Mouse (Mus musculus) fibroblast of lung, adult 2 months (primary cell): ENCODE measurements around the gene Olfr530.

Experiments used
- DNase-seq: peaks from one replicate; pipeline ENCODE4 v3.0.0-alpha.2; 2011; ENCODE audit warnings: low read depth

Olfr530 gene

DNA sequence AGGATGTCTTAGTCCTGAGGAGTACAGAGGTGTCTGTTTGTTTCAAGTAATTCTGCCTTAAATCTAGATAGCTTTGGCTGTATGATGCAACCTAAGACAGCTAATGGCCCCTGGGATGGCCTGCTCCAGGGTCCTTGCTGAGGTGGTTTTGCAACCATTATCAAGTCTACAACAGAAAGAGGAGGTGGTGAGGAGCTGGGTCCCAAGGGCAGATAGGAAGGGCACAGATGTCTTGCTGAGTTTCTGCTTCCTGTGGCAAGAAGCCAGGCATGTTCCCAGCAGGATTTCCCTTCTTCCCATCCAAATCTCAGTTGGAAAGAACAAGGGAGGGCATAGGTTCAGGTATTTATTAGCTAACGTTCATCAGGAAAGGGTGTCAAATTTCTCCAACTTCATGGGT is at the start of gene Olfr530:
TSS of gene Olfr530 (minus strand) at position 101 of the 400 bp plus-strand sequence.
- no peak for DNase-seq

DNA sequence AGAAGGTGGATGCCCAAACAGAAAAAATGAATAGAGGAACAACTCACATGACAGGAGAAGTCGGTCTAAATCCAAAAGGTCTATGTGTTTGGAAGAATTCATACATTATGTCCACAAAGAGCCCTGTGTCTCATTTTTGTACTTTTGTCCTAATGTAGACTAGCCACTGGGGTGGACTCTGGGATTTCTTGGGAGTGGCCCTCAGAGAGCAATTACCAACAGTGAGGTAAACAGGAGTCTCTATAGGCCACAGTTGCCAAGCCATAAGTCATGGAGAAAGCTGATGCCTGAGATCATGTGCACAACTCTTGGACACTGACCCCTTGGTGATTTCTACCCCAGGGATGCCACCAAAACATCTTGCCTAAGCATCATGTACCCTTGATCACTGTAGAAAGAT is 45.4 kb upstream of the Olfr530 start, which contains the start of gene Olfr532:
TSS of gene Olfr532 (minus strand) at position 101 of the 400 bp plus-strand sequence.
- no peak for DNase-seq

DNA sequence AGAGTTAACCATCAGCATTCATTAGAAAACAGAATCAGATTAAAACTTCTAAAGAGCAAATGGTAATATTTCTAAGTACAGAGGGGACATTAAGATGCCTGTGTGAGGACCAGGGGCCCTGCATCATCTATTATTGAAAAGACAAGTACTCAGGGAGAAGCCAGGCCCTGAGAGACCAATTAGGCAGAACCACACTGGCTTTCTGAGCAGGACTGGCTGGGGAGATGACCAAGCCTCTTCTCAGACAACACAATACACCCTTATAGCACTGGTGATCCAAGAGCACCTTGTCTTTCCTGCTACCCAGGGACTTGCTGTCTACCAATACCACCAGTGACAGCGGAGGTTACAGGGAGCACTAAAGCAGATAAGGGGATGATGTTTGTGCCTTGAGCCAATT is 26.7 kb upstream of the Olfr530 start, which contains the start of gene Olfr531:
TSS of gene Olfr531 (minus strand) at position 101 of the 400 bp plus-strand sequence.
- DNase-seq = no peak

DNA sequence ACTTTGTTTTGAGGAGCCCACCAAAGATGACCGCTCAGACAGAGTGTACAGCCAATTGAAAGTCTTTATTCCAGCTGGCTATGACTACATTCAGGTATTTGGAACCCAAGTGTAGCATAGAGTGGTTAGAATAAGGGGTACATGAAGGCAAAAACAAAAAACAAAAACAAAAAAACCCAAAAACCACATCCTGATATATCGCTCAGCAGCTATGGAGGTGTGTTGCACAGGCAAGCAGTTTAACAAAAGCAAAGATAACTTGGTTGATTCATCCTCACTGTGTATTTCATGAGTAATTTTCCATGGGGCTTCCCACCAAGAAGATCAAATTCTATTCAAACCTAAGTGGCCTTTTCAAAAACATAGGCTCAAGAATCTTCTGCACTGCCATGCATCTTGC is 780 bp upstream of the Olfr530 start:
- no peak for DNase-seq

DNA sequence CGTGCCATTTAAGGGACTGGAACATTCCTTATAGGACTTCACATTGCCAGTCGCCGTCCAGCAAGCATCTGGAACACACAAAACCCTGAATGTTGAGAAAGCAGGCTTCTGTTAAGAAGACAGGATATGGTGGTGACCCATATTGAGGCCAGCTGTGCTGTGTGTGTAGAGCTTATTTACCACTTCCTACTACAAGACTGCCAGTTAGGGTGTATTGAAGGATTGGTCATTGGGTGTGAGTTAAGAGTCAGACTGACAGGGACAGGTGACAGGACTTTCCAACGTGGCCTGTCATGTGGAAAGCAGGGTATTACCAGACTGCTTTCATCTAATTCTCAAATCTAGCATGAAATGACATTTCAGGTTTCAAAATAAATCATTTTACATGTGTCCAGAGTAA is 1.8 kb downstream of the Olfr530 start:
- DNase-seq = no peak

DNA sequence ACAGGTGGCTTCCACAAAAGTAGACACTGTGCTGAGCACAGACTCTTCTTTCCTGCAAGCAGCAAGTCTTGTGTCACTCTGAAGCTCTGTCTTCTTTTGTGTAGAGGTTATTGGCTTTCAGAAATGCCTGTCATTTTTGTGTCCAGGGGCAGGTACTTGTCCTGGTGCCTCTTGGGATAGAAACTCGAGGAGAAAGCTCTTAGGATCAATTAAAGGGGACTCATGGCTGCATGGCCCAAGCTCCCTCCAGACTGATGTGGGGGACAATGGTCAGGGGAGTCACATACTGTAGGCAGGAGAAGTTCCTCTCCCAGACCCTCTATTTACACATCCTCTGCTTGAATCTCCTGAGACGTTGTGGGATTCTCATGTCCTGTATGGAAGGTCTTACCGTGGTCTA is 14.6 kb downstream of the Olfr530 start, which contains the start of gene Olfr60:
TSS of gene Olfr60 (minus strand) at position 101 of the 400 bp plus-strand sequence.
- no peak for DNase-seq

DNA sequence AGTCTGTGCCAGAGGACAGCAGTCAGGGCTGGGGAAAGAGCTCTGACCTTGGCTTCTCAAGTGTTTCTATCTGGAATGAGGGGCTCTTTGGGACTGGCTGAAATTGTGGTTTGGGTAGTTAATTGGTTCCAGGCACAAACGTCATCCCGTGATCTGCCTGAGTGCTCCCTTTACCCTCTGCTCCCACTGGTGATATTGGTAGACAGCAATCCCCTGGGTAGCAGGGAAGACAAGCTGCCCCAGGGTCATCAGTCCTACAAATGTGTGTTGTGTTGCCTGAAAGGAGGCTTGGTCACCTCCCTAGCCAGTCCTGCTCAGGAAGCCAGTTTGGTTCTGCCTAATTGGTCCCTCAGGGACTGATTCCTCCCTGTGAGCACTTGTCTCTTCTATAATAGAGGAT is 42.4 kb downstream of the Olfr530 start, which contains the start of gene Olfr527:
TSS of gene Olfr527 (plus strand) at position 301 of the 400 bp plus-strand sequence.
- no peak for DNase-seq

DNA sequence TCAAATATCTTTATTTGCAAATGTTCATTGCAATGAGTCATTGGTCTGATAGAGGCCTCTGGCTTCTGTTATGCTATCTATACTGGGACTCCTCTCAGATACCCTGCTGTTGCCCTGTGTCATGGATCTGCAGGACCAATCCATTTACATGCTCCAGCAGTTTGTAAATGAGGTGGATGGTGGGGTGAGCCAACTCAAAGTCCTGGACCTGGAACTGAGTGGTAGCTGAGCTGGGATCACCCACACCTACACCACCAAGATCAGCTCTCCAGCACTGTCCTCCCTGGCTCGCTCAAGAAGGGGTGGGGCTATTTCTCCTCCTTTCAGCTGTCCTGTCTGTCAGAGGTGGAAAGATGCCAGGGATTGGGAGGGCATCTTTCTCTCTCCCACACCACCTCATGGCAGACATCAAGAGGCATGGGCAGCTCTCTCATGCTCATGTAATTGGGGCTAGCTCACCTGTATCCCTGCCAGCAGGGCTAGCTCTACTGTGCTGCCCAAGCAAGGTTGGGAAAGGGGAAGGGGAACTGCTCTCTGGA is 46.3 kb downstream of the Olfr530 start:
- DNase-seq = no peak
